Mouse (Mus musculus) liver, embryonic 14.5 days (tissue): ENCODE results near the gene Reps2.

Experiments
- CTCF ChIP-seq: IDR thresholded peaks from 2 replicates; pipeline ENCODE4 v1.5.1; 2016; ENCODE audit warnings: antibody characterized with exemption, low read depth, control low read depth
- EP300 ChIP-seq: IDR thresholded peaks from 2 replicates; pipeline ENCODE4 v1.6.1; 2016; ENCODE audit warnings: antibody characterized with exemption, low read depth

DNA sequence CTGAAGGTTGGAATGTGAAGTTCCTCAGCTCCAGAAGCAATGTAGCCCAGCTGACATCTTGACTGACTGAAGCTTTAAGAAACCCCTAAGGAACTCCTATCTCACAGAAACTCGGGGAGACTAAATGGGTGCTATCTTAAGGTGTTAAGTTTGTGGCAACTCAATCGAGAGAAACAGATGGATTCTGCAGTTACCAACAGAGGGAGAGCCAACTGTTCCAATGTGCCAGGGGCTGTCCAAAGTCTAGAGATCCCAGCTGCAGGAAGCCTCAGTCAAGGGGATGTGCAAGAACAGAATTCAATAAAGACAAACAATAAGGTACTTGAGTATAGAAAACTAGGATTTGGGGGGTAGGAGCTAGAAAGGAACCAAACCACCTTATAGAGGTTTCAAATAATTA is 8.3 kb downstream of the Reps2 start:
- no peak for TF ChIP-seq CTCF
- no peak for TF ChIP-seq EP300
